Mouse (Mus musculus): ENCODE results near the gene Sec22a. TPM values are rescaled to one million over a fixed set of nuclear protein-coding genes. Genes with fewer than 3 reads are reported as not detected.
A peak's percentile ranks its signal among the peaks of the same experiment; 100 is the strongest.

Gene Sec22a
- 1 to 10 TPM; 4.0 to 6.1 TPM for total RNA-seq (2021)
- long read RNA-seq, experiment 1, partial matches to known transcripts, result 0 of 2 reads
- long read RNA-seq, experiment 1, other reads (novel, unspliced or antisense), result 0 of 2 reads
- long read RNA-seq, experiment 2, transcript Sec22a-201 (7 exons, 3,992 nt), result major isoform, 6 of 6 reads
- long read RNA-seq, experiment 2, partial matches to known transcripts, result 0 of 6 reads
- long read RNA-seq, experiment 2, other reads (novel, unspliced or antisense), result 0 of 6 reads

DNA sequence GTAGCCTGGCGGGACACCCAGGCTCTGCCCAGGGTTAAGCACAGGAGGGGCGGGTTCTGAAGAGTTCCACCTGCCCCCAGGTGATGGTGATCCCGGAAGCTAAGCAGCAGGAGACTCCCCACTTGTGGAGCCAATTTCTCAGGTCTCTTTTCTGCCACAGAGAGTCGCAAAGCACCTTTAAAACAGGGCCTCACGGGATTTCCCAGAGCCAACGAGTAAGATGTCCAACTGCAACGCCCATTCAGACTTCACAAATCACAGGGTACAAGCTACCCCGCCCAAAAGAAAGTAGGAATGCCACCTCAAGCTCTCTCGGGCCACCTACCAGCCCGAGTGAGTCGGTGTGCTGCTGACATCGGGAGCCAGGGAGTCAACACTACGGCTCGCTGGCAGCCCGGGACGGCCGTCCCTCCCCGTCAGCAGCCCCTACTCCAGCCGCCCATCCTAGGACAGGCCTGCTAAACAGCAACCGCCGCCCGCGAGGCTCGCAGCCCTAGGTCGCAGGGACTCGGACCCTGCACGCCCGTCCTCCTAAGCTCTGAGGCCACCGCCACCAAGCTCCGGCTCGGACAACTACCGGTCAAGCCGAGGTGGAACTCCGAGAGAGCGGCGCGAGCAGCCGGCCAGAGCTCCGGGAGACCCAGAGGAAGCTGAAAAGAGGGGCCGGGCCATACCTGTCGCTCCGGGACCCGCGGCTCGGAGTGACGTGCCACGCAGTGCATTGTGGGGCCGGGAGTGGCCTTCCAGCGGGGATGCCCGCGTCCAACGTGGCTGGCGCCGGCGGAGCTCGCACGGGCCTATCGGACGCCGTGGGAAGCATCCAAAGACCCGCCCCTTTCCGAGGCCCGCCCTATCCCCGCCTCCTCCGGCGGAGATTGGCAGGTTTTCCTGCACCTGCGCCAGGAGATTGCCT lies at the start of gene Sec22a:
TSS of gene Sec22a (minus strand) at position 769 of the 913 bp plus-strand sequence.
- peak; percentile 87 to 89 for DNase-seq
- intact Hi-C loops (cut with DNase I), result no loop called here

DNA sequence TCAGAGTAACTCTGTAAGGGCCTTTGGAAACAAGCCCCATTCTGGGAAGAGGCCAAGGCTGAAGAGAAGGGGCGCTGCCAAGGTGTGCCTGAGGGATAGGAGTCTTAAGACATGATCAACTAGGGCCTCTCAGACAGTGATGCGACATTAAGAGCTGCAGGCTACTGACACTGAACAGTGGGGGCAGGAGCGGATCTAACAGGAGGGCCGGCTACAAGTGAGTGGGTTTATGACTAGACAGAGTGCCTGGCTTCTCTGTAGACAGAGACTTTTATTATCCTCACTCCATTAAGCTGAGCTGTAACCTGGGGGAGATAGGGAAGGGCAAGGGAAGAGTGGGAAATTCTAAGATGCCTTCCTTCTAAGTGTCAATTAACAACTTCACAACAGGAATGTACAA lies 43.0 kb upstream of the Sec22a start:
- DNase-seq, result no peak
- intact Hi-C loops (cut with DNase I), result no loop called here

GRCm38 (mm10) chr16:35406166-35406565 lies 42.4 kb upstream of the Sec22a start:
- no peak for DNase-seq
- intact Hi-C loops (cut with DNase I), result no loop called here

DNA sequence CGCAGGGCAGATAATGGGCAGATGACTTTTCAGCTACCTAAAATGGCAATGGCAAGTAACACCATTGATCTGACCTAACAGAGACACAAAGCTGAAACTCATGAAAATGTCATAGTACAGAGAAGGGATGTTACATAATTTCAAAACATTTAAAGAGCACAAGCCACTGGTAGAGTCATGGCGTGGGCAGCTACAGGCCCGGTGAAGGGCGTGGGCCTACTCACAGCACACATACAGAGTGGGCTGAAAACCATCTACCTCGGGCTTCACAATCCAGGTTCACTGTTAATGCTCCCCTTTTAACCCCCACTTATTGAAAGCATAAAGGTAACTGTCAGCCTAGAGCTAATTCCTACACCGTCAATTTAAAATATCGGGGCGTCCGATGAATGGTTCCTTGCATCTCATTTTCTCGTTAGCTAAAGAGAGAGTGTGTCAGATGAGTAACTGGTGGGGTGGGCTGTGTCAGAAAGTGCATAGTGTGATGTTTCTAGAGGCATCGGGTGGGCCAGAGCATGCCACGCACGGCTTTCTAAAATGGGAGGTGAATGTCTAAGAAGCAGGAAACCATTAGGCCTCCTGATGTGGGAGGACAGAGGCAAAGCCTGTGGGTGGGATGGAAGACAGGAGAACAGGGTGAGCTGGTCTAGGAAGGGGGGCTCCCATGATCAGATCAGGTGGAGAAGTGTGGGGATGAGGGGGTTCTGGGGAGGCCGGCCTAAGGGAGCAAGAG lies 41.8 kb upstream of the Sec22a start:
- intact Hi-C loops (cut with DNase I), result no loop called here
- DNase-seq, result no peak

DNA sequence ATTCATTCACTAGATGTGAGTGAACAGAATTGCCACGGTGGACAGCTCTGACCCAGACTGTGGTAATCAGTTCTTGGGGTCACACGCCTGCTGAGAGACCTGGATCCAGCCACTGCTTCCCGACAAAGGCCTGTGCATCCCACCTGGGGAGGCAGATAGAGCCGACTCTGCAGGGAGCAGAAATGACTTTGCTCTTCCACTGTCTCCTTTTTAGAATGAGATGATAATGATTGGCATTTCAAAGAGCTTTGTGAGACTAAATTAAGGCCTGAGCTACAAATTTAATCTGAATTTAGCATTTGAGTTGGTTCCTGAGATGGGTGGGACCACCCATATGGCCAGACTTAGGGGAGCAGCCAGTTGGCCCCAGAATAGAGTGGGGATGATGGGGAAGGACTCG lies 41.1 kb upstream of the Sec22a start:
- intact Hi-C loops (cut with DNase I), result no loop called here
- DNase-seq, result no peak

- DNase-seq, result no peak
- intact Hi-C loops (cut with DNase I), result no loop called here
These were observed 40.2 kb upstream of the Sec22a start for GRCm38 (mm10) chr16:35403891-35404290.

DNA sequence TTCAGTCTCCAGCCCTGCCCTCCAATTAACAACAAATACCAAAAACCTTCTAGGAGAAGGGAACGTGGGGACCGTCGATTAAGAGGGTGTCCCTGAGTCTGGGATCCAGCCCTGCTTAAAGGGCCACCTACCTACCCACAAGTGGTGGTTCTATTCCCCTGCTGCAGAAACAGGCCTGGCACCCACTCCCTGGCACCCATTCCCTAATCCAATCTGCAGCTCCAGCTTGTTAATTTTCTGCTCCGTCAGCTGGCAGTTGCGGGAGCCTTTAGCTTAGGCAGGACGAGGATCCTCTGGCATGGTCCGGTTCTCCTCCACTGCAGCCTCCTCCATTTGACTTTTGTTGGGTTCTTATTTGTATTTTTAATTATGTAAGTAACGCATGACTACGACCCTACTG lies 39.6 kb upstream of the Sec22a start:
- no peak for DNase-seq
- intact Hi-C loops (cut with DNase I), result no loop called here

DNA sequence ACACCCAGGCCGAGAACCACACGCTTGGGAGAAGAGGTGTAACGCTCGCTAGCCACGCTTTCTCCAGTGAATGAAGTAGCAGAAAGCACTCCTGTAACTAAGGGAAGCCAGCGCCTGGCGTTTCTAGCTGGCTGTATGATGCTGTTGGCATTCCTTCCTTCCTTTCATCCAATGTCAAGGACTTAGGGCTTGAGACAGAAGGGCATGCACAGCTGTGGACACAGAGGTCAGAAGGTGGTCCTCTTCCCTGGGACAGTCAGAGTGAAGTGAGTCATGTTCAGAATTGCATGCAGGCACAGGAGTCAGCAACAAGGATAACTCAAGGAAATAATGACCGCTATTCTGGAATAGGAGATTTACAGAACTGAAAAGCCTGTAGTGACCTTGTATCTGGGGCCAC lies 29.1 kb upstream of the Sec22a start:
- intact Hi-C loops (cut with DNase I), result no loop called here
- no peak for DNase-seq

DNA sequence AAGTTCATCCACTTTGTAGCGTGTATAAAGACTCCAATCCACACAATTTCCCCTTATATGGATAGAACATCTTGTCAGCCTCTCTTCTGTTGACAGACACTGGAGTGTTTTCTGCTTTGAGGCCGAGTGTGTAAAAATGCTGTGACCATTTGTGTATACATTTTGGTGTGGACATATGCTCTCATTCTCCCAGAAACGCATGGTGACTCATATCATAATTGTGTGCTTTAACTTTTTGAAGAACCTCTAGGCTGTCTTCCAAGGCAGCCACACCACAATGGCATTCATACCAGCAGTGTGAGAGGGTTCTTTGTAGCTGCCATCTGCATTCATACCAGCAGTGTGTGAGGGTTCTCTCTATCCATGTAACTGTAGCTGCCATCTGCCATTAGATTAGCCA lies 21.9 kb upstream of the Sec22a start:
- intact Hi-C loops (cut with DNase I), result no loop called here
- DNase-seq, result no peak

- intact Hi-C loops (cut with DNase I), result no loop called here
- DNase-seq, result no peak
These were observed 16.3 kb upstream of the Sec22a start for GRCm38 (mm10) chr16:35380048-35380447.

DNA sequence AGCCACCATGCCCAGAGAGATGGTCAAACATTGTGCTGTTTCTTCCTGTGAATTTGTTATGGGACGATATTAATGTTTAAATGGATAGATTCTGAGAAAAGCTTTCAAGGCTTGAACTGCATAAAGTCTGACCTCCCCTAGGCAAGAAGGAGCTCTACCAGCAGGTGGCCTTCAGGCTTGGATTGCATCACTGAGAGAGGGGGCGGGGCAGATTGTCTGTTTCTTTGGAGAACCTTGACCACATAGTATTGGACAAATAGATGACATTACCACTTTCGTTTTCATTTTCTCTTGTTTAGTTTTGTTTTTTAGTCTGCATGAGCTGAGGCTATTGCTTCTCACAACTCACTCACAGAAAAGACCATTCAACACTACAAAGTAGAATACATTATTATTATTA lies 15.6 kb upstream of the Sec22a start:
- intact Hi-C loops (cut with DNase I), result no loop called here
- DNase-seq, result no peak

DNA sequence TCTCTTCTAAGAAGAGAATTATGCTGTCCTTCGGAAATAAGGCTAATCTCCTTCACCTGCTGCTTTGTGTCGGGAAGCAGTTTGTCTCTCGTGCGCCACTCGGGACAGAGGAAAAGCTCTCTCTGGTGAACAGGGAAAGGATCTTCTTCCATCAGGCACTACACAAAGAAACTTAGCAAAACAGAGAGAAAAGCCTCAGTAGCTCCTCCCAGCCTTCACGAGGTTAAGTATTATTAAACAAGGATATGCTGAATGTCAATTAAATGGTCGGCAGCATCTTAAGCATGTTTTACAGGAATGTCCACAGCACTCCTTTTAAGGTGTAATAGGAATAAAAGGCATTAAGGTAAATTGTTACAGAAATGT lies 328 bp upstream of the Sec22a start:
- DNase-seq, result no peak
- intact Hi-C loops (cut with DNase I), result no loop called here

GRCm38 (mm10) chr16:35362221-35362620 lies 1.5 kb downstream of the Sec22a start:
- intact Hi-C loops (cut with DNase I), result no loop called here
- no peak for DNase-seq

GRCm38 (mm10) chr16:35360593-35360992 lies 3.1 kb downstream of the Sec22a start:
- intact Hi-C loops (cut with DNase I), result no loop called here
- peak in 1 of 2 experiments; percentile 23 for DNase-seq

GRCm38 (mm10) chr16:35357449-35357848 lies 6.3 kb downstream of the Sec22a start:
- no peak for DNase-seq
- intact Hi-C loops (cut with DNase I), result no loop called here

GRCm38 (mm10) chr16:35330451-35330850 lies 33.3 kb downstream of the Sec22a start:
- DNase-seq, result no peak
- intact Hi-C loops (cut with DNase I), result no loop called here

GRCm38 (mm10) chr16:35319773-35320172 lies 43.9 kb downstream of the Sec22a start:
- no peak for DNase-seq
- intact Hi-C loops (cut with DNase I), result loop anchor here (2.0 to 10.0 kb wide), 2 partner anchors 309 to 385 kb away; no protein-coding TSS in a partner anchor

DNA sequence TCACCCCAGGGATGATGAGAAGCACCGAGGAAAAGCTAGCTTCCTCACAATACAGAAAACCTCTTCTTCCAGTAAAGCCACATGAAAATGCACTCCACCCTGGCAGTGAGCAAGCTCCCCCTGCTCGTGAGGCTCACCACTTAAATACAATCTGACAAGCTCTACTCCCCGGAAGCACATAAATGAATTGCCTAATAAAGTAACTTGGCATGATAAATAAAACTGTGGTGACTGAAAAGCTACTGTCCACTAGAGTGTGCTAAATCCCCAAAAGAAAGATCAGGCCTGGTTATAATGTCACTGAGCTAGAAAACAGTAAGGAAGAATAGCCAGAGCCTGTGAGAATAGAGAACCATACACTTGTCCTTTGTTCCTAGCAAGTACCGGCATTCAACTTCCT lies 44.4 kb downstream of the Sec22a start:
- intact Hi-C loops (cut with DNase I), result loop anchor here (2.0 to 10.0 kb wide), 2 partner anchors 309 to 385 kb away; no protein-coding TSS in a partner anchor
- no peak for DNase-seq

- intact Hi-C loops (cut with DNase I), result loop anchor here (2.0 to 10.0 kb wide), 2 partner anchors 310 to 386 kb away; no protein-coding TSS in a partner anchor
- DNase-seq, result no peak
These were observed 45.3 kb downstream of the Sec22a start for GRCm38 (mm10) chr16:35318397-35318796.

GRCm38 (mm10) chr16:35317460-35317859 lies 46.3 kb downstream of the Sec22a start:
- intact Hi-C loops (cut with DNase I), result loop anchor here (10.0 kb wide), 1 partner anchor 387 kb away; no protein-coding TSS in a partner anchor
- no peak for DNase-seq

DNA sequence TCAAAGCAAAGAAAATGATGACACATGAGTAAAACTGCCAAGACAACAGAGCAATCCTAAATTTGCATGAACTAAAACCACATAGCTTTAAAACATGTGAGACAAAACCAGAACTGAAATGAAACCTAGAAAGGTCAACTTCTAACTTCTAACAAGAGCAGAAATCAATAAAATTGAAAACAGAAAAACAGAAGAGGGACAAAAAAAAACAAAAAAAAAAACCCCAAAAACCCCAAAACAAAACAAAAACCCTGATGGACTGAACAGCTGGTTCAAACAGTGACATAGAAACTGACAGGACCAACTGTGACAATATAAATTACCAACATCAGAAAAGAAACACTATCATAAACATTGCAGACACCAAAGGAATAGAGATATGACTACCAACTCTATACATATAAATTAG lies 46.9 kb downstream of the Sec22a start:
- no peak for DNase-seq
- intact Hi-C loops (cut with DNase I), result loop anchor here (10.0 kb wide), 1 partner anchor 388 kb away; no protein-coding TSS in a partner anchor

All from gastrocnemius, postnatal 36 days (tissue).